Mouse (Mus musculus) urinary bladder, postnatal 36 days (tissue): ENCODE data around the gene Tango6.

Source experiments
- DNase-seq, 2 experiments: peaks; one replicate each; pipeline ENCODE4 v3.0.0; 2022; ENCODE audit warnings: low spot score in 2 of 2, mixed read lengths in 1 of 2

Gene Tango6

DNA sequence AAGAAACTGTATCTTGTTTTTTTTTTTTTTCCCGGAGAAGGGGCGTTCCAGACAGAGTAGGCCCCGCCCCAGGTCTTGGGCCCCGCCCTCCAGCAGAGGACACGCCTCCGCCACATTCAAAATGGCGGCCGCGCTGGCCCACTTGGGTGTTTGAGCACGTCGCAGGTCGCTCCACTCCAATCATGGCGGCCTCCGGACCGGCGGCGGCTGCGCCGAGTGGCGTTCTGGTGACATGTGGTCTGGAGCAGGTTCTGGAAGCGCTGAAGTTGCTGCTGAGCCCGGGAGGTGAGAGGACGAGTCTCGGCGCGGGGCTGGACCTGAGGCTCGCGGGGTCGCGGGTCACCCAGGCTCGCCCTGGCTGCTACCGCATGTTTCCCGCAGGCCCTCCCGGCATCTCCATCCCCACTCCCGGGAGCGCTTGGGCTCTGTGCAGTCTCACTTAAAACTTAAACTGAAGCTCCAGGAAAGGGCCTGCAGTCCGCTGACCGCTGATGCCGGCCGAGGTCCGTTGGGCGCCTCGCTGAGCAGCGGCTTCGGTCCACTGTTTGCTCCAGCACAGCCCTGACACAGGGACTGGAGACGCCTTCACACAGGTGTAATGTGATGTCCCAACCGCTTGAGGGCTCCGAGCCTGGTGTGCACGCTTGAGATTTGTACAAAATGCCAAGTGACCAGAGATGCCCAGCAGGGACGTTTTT is at the start of gene Tango6:
Tango6 (plus strand) TSS at position 98 of the 698 bp plus-strand sequence.
- peak; percentile 85 to 91 for DNase-seq

DNA sequence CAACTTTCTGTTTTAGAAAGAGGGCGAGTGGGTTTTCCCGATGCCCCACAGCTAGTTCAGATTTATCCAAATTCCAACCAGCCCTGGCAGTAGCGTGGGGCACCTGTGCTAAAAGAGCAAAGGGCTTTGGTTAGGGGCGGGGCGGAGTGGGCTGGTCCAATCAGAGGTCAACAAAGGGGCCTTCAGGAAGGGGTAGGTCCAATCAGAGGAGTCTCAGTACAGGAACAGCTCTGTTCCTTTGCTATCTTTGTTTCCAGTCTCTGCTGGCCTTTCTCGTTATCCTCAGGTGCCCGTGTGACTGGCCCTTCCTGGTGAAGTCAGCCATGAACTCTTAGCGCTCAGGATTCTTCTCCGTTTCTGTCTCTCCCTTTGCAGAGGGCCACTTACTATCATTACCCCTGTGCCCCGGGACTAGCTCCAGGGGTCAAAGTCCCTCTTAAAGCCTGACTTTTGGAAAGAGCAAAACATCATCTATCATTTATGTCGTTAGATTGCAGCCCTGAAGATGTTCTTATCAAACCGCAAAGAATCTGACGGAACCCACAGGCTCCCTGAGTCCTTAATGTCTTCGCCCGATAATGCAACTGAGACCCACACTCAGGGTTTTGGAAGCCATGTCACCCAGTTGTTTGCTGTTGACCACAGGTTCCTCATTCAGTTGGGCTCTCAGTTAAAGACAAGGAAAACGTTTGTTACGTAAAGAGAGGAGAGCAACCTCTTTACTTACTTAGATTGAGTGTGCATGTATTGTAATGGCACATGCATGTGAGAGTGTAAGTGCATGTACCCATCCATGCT is 49.3 kb upstream of the Tango6 start:
- DNase-seq: no peak

DNA sequence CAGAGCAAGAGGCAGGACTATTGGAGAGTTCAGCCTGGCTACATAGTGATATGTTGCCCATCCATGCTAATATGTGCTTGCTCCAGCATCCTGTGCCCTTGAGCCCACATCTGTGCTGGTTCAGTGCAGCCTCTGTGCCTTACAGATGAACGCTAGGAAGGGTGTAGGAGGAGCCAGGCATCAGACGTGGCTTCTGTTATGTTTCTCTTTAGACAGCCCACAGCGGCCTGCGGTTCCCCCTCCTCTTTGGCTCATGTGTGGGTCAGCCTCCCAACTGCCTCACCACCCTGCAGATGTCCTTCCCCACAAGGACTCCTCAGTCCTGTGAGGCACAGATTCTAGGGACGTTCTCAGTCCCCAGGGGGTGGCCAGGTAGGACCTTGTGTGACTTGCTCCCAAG is 47.6 kb upstream of the Tango6 start:
- no peak for DNase-seq

DNA sequence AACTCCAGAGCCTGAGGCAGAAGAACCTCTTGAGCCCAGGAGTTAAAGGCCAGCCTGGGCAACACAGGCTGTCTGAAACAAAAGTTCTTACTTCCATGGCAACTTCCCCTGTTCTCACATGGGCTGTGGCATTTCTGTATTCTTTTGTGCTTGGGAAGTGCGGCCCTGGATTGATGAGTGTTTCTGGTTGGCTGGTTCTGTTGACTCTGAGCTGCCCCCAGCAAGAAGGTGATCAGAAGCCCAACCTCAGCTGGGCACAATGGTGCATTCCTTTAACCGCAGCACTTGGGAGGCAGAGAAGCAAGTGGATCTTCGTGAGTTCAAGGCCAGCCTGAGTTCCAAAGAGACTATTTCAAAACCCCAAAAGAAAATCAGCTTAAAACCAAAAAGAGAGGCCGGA is 45.4 kb upstream of the Tango6 start:
- DNase-seq: no peak

DNA sequence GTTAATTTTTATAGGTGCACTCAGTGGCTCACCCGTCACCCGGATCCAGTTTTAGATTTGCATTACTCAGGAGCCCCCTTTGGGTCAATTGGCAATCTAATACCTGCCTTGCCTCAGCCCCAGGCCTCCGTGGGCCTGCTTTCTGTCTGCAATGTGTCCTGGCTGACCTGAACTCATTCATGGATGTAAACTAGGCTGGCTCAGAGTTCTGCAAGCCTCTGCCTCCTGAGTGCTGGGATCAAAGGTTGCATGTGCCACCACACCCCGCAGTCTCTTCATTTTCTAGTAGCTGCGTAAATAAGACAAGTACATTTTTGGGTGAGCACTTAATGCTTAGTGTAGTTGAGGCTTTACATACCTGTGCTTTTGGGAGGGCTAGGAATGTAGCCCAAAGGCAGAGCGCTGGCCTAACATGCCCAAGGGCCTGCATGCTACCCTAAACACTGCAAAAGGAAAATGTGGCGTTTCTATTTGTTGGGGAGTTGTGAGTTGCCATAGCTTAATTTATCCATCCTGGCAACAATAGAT is 44.0 kb upstream of the Tango6 start:
- DNase-seq: no peak

GRCm38 (mm10) chr8:106640212-106640611 is 42.7 kb upstream of the Tango6 start:
- DNase-seq: no peak

- DNase-seq: no peak
Observed at GRCm38 (mm10) chr8:106640921-106641320, 41.9 kb upstream of the Tango6 start.

DNA sequence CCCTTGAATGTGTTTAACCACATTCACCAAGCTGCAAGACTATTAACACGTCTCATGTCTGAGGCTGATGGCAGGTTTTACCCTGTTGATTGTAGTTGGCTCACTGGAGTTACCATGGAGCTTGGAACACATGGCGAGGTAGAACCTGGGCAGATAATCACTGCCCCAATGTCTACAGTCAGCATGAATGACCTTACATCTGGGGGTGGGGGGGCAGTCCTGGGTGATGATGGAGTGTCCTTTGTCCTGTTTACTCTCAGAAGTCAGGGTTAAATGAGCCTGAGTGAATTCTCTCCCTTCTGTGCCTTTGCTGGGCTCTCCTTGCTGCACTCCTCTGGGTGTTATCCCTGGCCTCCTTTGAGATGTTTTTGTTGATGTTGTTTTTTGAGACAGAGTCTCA is 40.7 kb upstream of the Tango6 start:
- DNase-seq: no peak

DNA sequence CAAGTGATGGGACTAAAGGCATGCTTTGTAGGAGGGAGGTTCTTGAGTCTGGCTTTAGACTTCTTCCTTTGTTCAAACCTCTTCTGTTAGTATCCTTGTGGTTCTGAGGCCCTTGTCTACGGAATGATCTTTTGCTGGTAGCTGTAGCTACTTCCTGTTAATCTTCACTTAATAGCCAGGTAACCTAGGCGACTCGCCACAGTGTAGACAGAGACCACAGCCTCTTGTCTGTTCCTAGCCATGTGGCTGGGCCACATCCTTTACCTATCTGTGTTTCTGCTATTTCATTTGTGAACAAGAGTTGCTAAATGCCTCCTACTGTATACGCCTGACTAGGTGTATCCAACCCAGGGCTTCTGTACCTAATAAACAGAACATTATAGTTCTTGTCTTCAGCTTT is 39.8 kb upstream of the Tango6 start:
- DNase-seq: no peak

GRCm38 (mm10) chr8:106644957-106645356 is 37.9 kb upstream of the Tango6 start:
- DNase-seq: no peak

DNA sequence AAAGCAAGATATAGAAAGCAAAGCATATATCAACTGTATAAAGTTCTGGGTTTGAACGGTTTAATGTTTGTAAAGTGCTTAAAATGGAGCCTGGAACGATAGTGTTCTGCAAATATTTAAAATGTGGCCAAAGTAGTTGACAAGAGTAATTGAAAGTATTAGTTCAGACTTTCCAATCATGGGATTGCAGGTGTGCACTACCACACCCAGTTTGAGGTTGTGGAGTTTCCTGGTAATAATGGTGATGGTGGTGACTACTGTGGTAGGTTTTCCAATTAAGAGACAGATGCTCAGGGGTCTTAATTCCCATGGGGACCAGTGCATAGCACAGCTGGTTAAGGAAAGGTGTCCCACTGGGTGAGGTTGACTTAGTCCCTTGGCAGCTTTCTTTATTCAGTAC is 36.7 kb upstream of the Tango6 start:
- no peak for DNase-seq

DNA sequence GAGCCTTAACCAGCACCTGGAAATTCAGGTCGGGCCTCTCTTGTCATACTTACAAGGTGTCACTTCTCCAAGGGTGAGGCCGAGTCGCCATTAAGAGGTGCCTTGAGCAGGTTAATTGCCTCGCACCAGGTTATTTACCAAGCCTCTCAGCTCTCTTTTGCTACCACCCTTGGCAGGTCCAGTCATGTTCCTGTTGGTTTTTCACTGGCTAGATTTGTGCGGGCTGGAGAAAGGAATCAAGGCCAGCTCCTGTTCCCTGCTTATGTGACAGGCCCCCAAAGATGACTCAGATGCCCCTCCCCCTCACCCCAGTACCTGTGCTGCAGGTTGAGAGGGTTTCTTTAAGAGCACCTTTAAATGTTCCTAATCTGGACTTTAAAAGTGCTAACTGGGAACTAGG is 36.1 kb upstream of the Tango6 start:
- peak; percentile 62 to 64 for DNase-seq

- peak; percentile 75 to 80 for DNase-seq
Observed at GRCm38 (mm10) chr8:106647387-106647786, 35.5 kb upstream of the Tango6 start.

DNA sequence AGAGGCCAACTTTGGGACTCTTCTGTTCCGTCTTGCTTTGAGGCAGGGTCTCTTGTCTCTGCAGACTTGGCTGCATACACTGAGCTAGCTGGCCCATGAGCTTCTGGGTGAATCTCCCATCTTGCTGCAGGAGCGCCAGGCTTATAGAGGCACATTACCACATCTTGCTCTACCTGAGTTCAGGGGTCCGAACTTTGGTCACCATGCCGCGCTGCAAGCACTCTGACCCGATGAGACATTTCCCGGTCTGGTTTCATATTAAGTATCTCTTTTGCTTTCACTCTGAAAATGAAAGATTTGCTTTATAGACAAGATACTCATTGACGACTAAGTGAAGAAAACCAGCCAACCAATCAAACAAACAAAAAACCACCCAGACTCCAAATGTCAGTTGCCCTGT is 34.4 kb upstream of the Tango6 start:
- no peak for DNase-seq

GRCm38 (mm10) chr8:106651994-106652393 is 30.9 kb upstream of the Tango6 start:
- DNase-seq: no peak

- DNase-seq: no peak
Observed at GRCm38 (mm10) chr8:106656046-106656445, 26.8 kb upstream of the Tango6 start.

GRCm38 (mm10) chr8:106672786-106673185 is 10.1 kb upstream of the Tango6 start:
- DNase-seq: no peak

- no peak for DNase-seq
Observed at GRCm38 (mm10) chr8:106674318-106674717, 8.6 kb upstream of the Tango6 start.

DNA sequence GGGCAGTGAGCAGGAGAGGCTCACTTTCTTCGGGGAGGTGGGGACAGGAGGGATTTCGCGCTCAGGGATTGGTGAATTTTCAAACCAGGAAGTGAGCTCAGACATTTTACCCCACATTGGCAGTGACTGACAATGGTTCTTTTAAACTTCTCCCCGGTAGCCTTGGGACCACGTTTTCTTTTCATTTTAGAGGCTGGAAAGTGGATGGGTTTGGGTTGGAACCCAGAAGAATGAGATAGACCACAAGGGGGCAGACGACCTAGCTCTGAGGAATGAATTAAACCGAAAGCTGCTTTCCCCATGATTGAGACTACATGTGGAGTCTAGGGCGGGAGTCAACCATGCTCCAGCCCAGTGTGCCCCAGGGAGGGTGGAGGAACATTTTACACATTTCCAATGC is 8.0 kb upstream of the Tango6 start:
- DNase-seq: no peak

GRCm38 (mm10) chr8:106684387-106684786 is 1.5 kb downstream of the Tango6 start:
- no peak for DNase-seq

GRCm38 (mm10) chr8:106687479-106687878 is 4.6 kb downstream of the Tango6 start:
- no peak for DNase-seq

- DNase-seq: no peak
Observed at GRCm38 (mm10) chr8:106697748-106698248, 14.9 kb downstream of the Tango6 start.

DNA sequence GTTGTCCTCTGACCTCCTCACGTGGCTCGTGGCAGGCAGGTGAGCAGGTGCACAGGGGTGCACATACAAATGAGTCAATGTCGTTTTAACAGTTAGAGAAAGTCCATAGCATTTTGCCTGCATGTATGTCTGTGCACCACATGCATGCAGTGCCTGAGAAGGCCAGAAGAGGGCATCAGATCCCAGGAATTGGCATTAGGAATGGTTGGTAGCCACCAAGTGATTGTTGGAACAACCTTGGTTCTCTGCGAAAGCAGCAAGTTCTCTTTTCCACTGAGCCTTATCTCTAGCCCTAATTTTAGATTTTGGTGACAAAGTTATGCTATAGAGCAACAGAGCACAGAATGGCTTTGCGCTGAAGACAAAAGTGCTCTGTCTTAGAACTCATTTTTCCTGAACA is 16.7 kb downstream of the Tango6 start:
- DNase-seq: peak; percentile 46
